Mouse (Mus musculus) lung, embryonic 14.5 days (tissue): Measurements from ENCODE around the gene Nrsn1. TPM values are rescaled to one million over a fixed set of nuclear protein-coding genes. Genes with fewer than 3 reads are reported as not detected.
A peak's percentile ranks its signal among the peaks of the same experiment; 100 is the strongest.

Experiments used
- ATAC-seq: fragments of 200-750 bp; cut with Nextera tagmentation; 2 replicates; pipeline ENCODE4 v1.8.0; 2017; ENCODE audit warnings: mild to moderate bottlenecking, moderate TSS enrichment, moderate library complexity; ENCODE audit not compliant: insufficient read depth
- DNase-seq: peaks from one replicate; pipeline ENCODE4 v3.0.0-alpha.2; 2015
- H3K27ac ChIP-seq: fragments of 300-500 bp; sonication (generic); 2 replicates; pipeline ENCODE4 v1.5.1; 2014; ENCODE audit warnings: low read depth, mild to moderate bottlenecking, moderate library complexity
- H3K27me3 ChIP-seq: fragments of 300-500 bp; sonication (generic); 2 replicates; pipeline ENCODE4 v1.6.1; 2014; ENCODE audit warnings: low read length, control low read depth; ENCODE audit not compliant: insufficient read depth
- H3K36me3 ChIP-seq: fragments of 300-500 bp; sonication (generic); 2 replicates; pipeline ENCODE4 v1.6.1; 2014; ENCODE audit warnings: control low read depth; ENCODE audit not compliant: insufficient read depth
- H3K4me1 ChIP-seq: fragments of 300-500 bp; sonication (generic); 2 replicates; pipeline ENCODE4 v1.6.1; 2014; ENCODE audit warnings: antibody characterized with exemption, control low read depth; ENCODE audit not compliant: insufficient read depth
- H3K4me2 ChIP-seq: fragments of 300-500 bp; sonication (generic); 2 replicates; pipeline ENCODE4 v1.6.1; 2014; ENCODE audit warnings: mild to moderate bottlenecking
- H3K4me3 ChIP-seq: fragments of 300-500 bp; sonication (generic); 2 replicates; pipeline ENCODE4 v1.5.1; 2014; ENCODE audit warnings: low read depth, low read length
- H3K9ac ChIP-seq: fragments of 300-500 bp; sonication (generic); 2 replicates; pipeline ENCODE4 v1.6.1; 2014
- H3K9me3 ChIP-seq: fragments of 300-500 bp; sonication (generic); 2 replicates; pipeline ENCODE4 v1.6.1; 2016; ENCODE audit warnings: low read depth, low read length, control low read depth
- CTCF ChIP-seq: IDR thresholded peaks from 2 replicates; pipeline ENCODE4 v1.5.1; 2016; ENCODE audit warnings: antibody characterized with exemption, low read depth
- WGBS: fragments of 180-500 bp; shearing (Covaris S2); extraction: QIAGEN DNeasy Blood & Tissue Kit; methylation state at CpG from one replicate; pipeline ENCODE4 v1.1.7; 2014; 5-methylcytosine and 5-hydroxymethylcytosine counted together
- polyA plus RNA-seq: library from polyadenylated mRNA; unstranded; fragments of >200 nt; fragmentation: Nextera tagmentation; extraction: Ambion mirVana; gene quantifications from 2 replicates; pipeline ENCODE4 v1.2.1, GENCODE M21; 2014

The Nrsn1 gene
- polyA plus RNA-seq, 1 experiment from 2014 or later = 0.24 TPM

- DNase-seq (peak; percentile 92), ATAC-seq (peak; percentile 56; the same call in 1 of the 2 replicates)
- H3K27me3 ChIP-seq = no peaks in the 10 kb centered on the region
- no peak overlapping the region for H3K27ac ChIP-seq
- WGBS = 10% methylated on average over 2 of the region's 2 CpGs
- H3K9me3 ChIP-seq = no peaks in the 10 kb centered on the region
- H3K4me2 ChIP-seq = no peak overlapping the region
- no peak overlapping the region for H3K4me3 ChIP-seq
- 0 out of 2 replicates have a peak, but pooled peaks cover 2% of the 10 kb centered on the region for H3K4me1 ChIP-seq
- H3K9ac ChIP-seq = no peak overlapping the region
- no peak for TF ChIP-seq CTCF
- H3K36me3 ChIP-seq = no peaks in the 10 kb centered on the region
Observed at GRCm38 (mm10) chr13:25269039-25269438, 1.3 kb downstream of the Nrsn1 start.

- no peak for ATAC-seq
- H3K27me3 ChIP-seq = no peaks in the 10 kb centered on the region
- no peak overlapping the region for H3K4me2 ChIP-seq
- H3K4me1 ChIP-seq = no peaks in the 10 kb centered on the region
- no peak for TF ChIP-seq CTCF
- H3K27ac ChIP-seq = no peak overlapping the region
- WGBS = 70% methylated on average over 4 of the region's 4 CpGs
- DNase-seq = no peak
- no peaks in the 10 kb centered on the region for H3K9me3 ChIP-seq
- H3K4me3 ChIP-seq = no peak overlapping the region
- no peaks in the 10 kb centered on the region for H3K36me3 ChIP-seq
- H3K9ac ChIP-seq = no peak overlapping the region
Observed at GRCm38 (mm10) chr13:25262748-25263147, 7.6 kb downstream of the Nrsn1 start.

- TF ChIP-seq CTCF = no peak
- no peaks in the 10 kb centered on the region for H3K36me3 ChIP-seq
- no peaks in the 10 kb centered on the region for H3K27me3 ChIP-seq
- 91% methylated on average over 6 of the region's 6 CpGs for WGBS
- H3K9ac ChIP-seq = no peak overlapping the region
- no peak for DNase-seq
- no peak for ATAC-seq
- H3K4me1 ChIP-seq = no peaks in the 10 kb centered on the region
- no peak overlapping the region for H3K4me2 ChIP-seq
- no peaks in the 10 kb centered on the region for H3K9me3 ChIP-seq
- H3K27ac ChIP-seq = no peak overlapping the region
- no peak overlapping the region for H3K4me3 ChIP-seq
Observed at GRCm38 (mm10) chr13:25257608-25258007, 12.7 kb downstream of the Nrsn1 start.

- H3K9ac ChIP-seq = no peak overlapping the region
- H3K4me1 ChIP-seq = no peaks in the 10 kb centered on the region
- DNase-seq = peak; percentile 58
- no peak overlapping the region for H3K27ac ChIP-seq
- H3K36me3 ChIP-seq = no peaks in the 10 kb centered on the region
- TF ChIP-seq CTCF = no peak
- H3K9me3 ChIP-seq = no peaks in the 10 kb centered on the region
- no peaks in the 10 kb centered on the region for H3K27me3 ChIP-seq
- ATAC-seq = peak; percentile 83; the same call in 1 of the 2 replicates
- H3K4me3 ChIP-seq = no peak overlapping the region
- H3K4me2 ChIP-seq = no peak overlapping the region
- 50% methylated on average over 9 of the region's 9 CpGs for WGBS
Observed at GRCm38 (mm10) chr13:25254478-25255263, 15.6 kb downstream of the Nrsn1 start.

- no peaks in the 10 kb centered on the region for H3K27me3 ChIP-seq
- H3K27ac ChIP-seq = no peak overlapping the region
- H3K9me3 ChIP-seq = no peaks in the 10 kb centered on the region
- 80% methylated on average over 1 of the region's 1 CpGs for WGBS
- H3K4me3 ChIP-seq = no peak overlapping the region
- DNase-seq = no peak
- no peak for ATAC-seq
- H3K4me2 ChIP-seq = no peak overlapping the region
- no peak for TF ChIP-seq CTCF
- H3K4me1 ChIP-seq = no peaks in the 10 kb centered on the region
- no peak overlapping the region for H3K9ac ChIP-seq
- H3K36me3 ChIP-seq = no peaks in the 10 kb centered on the region
Observed at GRCm38 (mm10) chr13:25251893-25252292, 18.4 kb downstream of the Nrsn1 start.

- 53% methylated on average over 5 of the region's 5 CpGs for WGBS
- H3K27ac ChIP-seq = no peak overlapping the region
Observed at GRCm38 (mm10) chr13:25220186-25220787, 50.0 kb downstream of the Nrsn1 start.

GRCm38 (mm10) chr13:25218394-25218793, 51.9 kb downstream of the Nrsn1 start:
- 93% methylated on average over 1 of the region's 1 CpGs for WGBS
- ATAC-seq (no peak), DNase-seq (no peak)
- no peak overlapping the region for H3K27ac ChIP-seq
- no peak overlapping the region for H3K9ac ChIP-seq
- H3K4me1 ChIP-seq = no peaks in the 10 kb centered on the region
- H3K9me3 ChIP-seq = no peaks in the 10 kb centered on the region
- no peak for TF ChIP-seq CTCF
- H3K27me3 ChIP-seq = no peaks in the 10 kb centered on the region
- H3K4me2 ChIP-seq = no peak overlapping the region
- no peaks in the 10 kb centered on the region for H3K36me3 ChIP-seq
- no peak overlapping the region for H3K4me3 ChIP-seq

More at GRCm38 (mm10) chr13:25220186-25220787, 50.0 kb downstream of the Nrsn1 start:
- Histone ChIP-seq H3K36me3 (no peaks in the 10 kb centered on the region), H3K9me3 (no peaks in the 10 kb centered on the region), H3K4me3 (no peak overlapping the region), H3K4me2 (no peak overlapping the region), H3K9ac (no peak overlapping the region), H3K27me3 (no peaks in the 10 kb centered on the region), H3K4me1 (no peaks in the 10 kb centered on the region)
- DNase-seq = no peak
- no peak for ATAC-seq
- no peak for TF ChIP-seq CTCF
